Mouse (Mus musculus) lung, postnatal 0 days (tissue): Measurements from ENCODE around the gene Spp2.

Source experiments
- CTCF ChIP-seq: IDR thresholded peaks from 2 replicates; pipeline ENCODE4 v1.5.1; 2016; ENCODE audit warnings: antibody characterized with exemption, mild to moderate bottlenecking
- EP300 ChIP-seq: IDR thresholded peaks from 2 replicates; pipeline ENCODE4 v1.6.1; 2016; ENCODE audit warnings: antibody characterized with exemption, mild to moderate bottlenecking, control low read depth

- TF ChIP-seq EP300 = no peak
- TF ChIP-seq CTCF = no peak
Measured at GRCm38 (mm10) chr1:88429413-88429812, 22.7 kb downstream of the Spp2 start.
